Mouse (Mus musculus): Measurements from ENCODE around the gene 9030612E09Rik.

The 9030612E09Rik gene

GRCm38 (mm10) chr10:43203865-43204264 lies 29.4 kb downstream of the 9030612E09Rik start:
- no peak for DNase-seq (ENCODE audit: low spot score)

- DNase-seq (ENCODE audit: low spot score): no peak
Measured at GRCm38 (mm10) chr10:43211866-43212265, 37.4 kb downstream of the 9030612E09Rik start.

- no peak for DNase-seq (ENCODE audit: low spot score)
Measured at GRCm38 (mm10) chr10:43217361-43217900, 42.9 kb downstream of the 9030612E09Rik start.

- peak; percentile 60 for DNase-seq (ENCODE audit: low spot score)
Measured at GRCm38 (mm10) chr10:43220479-43220878, 46.0 kb downstream of the 9030612E09Rik start.

- peak; percentile 99 for DNase-seq (ENCODE audit: low spot score)
Measured at GRCm38 (mm10) chr10:43220910-43221625, 46.6 kb downstream of the 9030612E09Rik start, which contains the start of gene Pdss2. Pdss2 (plus strand) TSS chr10:43221486.

GRCm38 (mm10) chr10:43221659-43222058 lies 47.2 kb downstream of the 9030612E09Rik start:
- no peak for DNase-seq (ENCODE audit: low spot score)

- no peak for DNase-seq (ENCODE audit: low spot score)
Measured at GRCm38 (mm10) chr10:43223391-43223790, 48.9 kb downstream of the 9030612E09Rik start.

Measured in MN1 (cell line).